Mouse (Mus musculus) cerebellum, adult 2 months (tissue): Measurements from ENCODE around the gene Helt. TPM values are rescaled to one million over a fixed set of nuclear protein-coding genes. Genes with fewer than 3 reads are reported as not detected.

ENCODE experiments used
- DNase-seq, 2 experiments: peaks; one replicate each; pipeline ENCODE4 v3.0.0; 2021
- H3K27ac ChIP-seq: fragments of 200-500 bp; 2 replicates; pipeline ENCODE4 v1.5.1; 2012; ENCODE audit warnings: low read length, control low read depth, inconsistent platforms; ENCODE audit not compliant: insufficient read depth
- H3K27me3 ChIP-seq: fragments of 200-500 bp; 2 replicates; pipeline ENCODE4 v1.6.1; 2012; ENCODE audit warnings: inconsistent platforms, mild to moderate bottlenecking, low read length, moderate library complexity; ENCODE audit not compliant: control insufficient read depth, insufficient read depth
- H3K4me1 ChIP-seq: fragments of 200-500 bp; 2 replicates; pipeline ENCODE4 v1.6.1; 2011; ENCODE audit warnings: low read length; ENCODE audit not compliant: control insufficient read depth, insufficient read depth
- H3K4me3 ChIP-seq: fragments of 200-500 bp; replicated peaks from 2 replicates; pipeline ENCODE3; 2011; ENCODE audit warnings: mild to moderate bottlenecking, low read depth, low read length, control low read depth; ENCODE audit not compliant: insufficient read depth
- CTCF ChIP-seq: fragments of 200-500 bp; IDR thresholded peaks from 2 replicates; pipeline ENCODE4 v1.5.1; 2011; ENCODE audit warnings: low read depth, mild to moderate bottlenecking, control low read depth, low read length, moderate library complexity, borderline replicate concordance; ENCODE audit not compliant: insufficient read depth
- POLR2A ChIP-seq: fragments of 200-500 bp; IDR thresholded peaks from 2 replicates; pipeline ENCODE4 v1.6.1; 2011; ENCODE audit warnings: low read length, control low read depth, borderline replicate concordance; ENCODE audit not compliant: insufficient read depth
- WGBS: fragments of 180-500 bp; shearing (Covaris S2); methylation state at CpG from one replicate; pipeline ENCODE4 v1.1.7; 2018; 5-methylcytosine and 5-hydroxymethylcytosine counted together
- polyA plus RNA-seq: library from polyadenylated mRNA; depleted of rRNA; stranded (reverse); fragments of >200 nt; gene quantifications from 2 replicates; pipeline ENCODE4 v1.2.3, GENCODE M21; 2012; rRNA removed

The Helt gene
- not detected in 2 replicates for polyA plus RNA-seq

DNA sequence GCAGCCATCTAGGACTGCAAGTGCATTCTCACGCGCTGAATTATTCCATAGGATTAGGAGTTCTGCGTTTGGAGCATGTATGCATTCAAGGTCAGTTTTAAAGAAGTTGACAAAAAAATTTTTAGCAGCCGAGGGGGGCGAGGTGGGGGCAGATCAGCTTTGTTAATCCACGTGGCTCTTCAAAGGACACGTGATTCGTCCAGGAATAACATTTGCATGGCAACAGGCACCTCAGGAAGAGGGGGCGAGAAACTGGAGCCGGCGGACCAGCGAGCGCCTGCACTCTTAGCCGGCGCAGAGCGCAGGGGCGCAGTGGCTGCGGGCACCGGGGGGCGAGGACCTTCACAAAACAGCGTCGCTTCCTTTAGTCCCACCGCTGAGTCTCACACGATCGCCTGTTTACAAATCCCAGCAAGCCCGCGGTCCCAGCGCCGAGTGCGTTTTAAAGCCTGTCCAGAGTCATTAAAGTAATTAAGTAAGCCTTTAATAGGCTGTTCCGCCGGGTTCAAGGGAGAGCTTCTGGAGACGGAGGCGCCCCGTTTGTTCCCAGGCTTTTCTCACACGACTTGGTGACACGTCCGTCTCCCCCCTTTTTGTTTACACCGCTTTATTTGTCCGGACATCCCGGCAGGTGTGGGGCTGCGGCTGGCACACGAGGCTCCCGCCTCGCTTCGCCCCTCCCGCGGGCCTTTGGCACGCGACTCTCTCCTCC is at the start of gene Helt:
Gene Helt (minus strand): TSS at position 491 of the 712 bp plus-strand sequence.
- Histone ChIP-seq H3K4me3 (no peak within 1 kb of the TSS), H3K27ac (no peak within 1 kb of the TSS), H3K27me3 (no peaks in the 10 kb centered on the region; the same call in 1 of the 2 replicates), H3K4me1 (no peaks in the 10 kb centered on the region)
- under 1% methylated on average over 50 of the region's 50 CpGs for WGBS
- no peak for DNase-seq
- no peak for TF ChIP-seq CTCF
- no peak for TF ChIP-seq POLR2A

DNA sequence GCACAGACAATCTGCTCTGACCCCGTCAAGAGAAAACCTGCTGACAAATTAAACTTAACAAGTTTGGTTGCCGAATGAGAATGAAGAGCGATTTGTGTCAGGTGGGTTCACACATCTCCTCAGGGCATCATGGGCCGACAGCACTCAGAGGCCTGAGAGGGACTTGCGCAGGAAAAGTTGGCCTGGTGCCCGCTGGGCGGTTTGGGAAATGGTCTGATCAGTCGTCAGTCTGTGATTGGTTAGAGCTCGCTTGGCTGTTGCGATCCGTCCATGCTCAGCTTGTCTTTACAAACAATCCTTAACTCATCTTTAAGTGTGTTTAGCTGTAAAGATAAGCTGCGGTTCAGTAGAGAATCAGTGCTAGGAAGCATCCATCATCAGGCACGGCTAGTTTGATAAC is 47.8 kb upstream of the Helt start:
- no peak overlapping the region for H3K27ac ChIP-seq
- H3K4me1 ChIP-seq, result no peaks in the 10 kb centered on the region
- DNase-seq, result no peak
- H3K4me3 ChIP-seq, result no peak overlapping the region
- TF ChIP-seq POLR2A, result no peak
- TF ChIP-seq CTCF, result no peak
- 74% methylated on average over 13 of the region's 13 CpGs for WGBS
- no peaks in the 10 kb centered on the region; the same call in 1 of the 2 replicates for H3K27me3 ChIP-seq

DNA sequence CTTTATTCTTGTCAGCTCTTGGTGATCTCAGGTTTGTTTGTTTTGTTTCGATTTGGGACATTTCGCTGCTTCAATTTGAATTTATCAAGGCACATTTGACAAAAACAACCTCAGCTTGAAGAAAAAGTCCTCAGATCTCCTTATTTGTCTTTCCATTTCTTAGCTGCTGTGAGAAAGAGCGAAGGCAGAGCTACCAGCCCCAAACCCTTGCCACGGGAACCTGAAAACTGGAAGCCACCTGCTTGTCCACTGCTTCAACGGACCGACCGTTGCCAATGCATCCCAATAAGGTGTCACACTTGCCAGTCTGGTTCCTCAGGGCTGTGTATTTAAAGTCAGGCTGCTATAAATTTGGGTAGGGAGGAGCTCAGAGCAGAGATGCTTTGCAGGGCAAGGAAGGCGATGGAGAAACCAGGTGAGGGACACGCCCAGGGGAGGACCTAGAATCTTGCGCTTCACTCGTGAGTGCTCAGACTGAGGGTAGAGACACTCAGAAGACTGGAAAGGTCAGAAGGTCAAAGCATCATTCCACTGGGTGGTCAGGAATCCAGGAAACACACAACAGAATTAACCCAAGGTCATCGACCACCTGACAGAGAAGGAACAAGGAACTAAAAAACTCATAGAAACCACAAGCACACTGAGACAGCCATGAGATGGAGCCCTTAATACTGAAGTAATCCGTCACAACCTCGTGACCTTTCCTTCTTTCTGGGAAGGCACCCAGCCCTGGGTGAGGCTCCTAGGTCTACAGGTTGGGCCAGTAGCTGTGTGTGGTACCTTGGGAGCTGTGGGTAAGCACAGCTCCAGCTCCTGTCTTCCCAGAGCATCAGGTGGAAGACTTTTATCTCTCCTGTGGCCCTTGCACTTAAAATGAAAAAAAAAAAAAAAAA is 46.2 kb upstream of the Helt start:
- no peak overlapping the region for H3K27ac ChIP-seq
- H3K4me3 ChIP-seq, result no peak overlapping the region
- no peak for DNase-seq
- no peaks in the 10 kb centered on the region; the same call in 1 of the 2 replicates for H3K27me3 ChIP-seq
- TF ChIP-seq POLR2A, result no peak
- TF ChIP-seq CTCF, result no peak
- WGBS, result 85% methylated on average over 14 of the region's 14 CpGs
- no peaks in the 10 kb centered on the region for H3K4me1 ChIP-seq

DNA sequence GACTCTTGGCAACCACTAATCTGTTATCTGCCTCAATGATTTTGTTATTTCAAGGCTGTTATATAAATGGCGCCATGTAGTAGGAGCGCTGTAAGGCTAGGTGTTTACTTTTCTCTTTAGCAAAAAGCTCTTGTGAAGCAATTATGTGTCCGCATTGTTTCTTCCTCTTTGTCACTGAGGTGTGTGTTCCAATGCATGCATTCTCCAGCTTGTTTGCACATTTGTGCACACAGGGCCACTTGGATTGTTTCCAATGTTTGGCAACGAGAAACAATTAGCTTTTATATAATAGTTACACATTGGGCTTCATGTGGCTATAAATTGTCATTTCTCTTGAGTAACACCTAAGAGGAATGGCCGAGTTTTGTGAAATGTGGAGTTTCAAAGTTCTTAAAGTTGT is 44.8 kb upstream of the Helt start:
- WGBS, result 52% methylated on average over 5 of the region's 5 CpGs
- no peaks in the 10 kb centered on the region for H3K4me1 ChIP-seq
- no peak overlapping the region for H3K4me3 ChIP-seq
- H3K27ac ChIP-seq, result no peak overlapping the region
- no peak for DNase-seq
- TF ChIP-seq POLR2A (no peak), CTCF (no peak)
- H3K27me3 ChIP-seq, result no peaks in the 10 kb centered on the region; the same call in 1 of the 2 replicates

DNA sequence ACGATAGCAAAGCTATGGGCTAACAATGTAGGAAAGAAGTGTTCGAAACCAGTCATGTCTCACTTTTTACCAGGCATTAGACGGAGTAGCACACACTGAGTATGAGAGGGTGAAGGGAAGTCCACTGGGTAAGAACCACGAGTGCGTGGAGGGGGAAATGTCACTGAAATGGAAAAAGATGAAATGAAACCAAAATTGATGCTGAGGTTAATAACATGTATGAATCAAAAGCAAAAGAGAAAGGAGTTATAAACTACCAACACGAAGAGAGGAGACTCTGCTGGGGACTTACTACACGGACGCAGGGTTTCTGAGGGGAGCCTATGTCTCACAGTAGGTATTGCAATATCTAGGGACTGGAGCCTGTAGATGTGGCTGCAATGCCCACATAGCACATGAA is 41.9 kb upstream of the Helt start:
- TF ChIP-seq POLR2A (no peak), CTCF (no peak)
- no peak overlapping the region for H3K27ac ChIP-seq
- no peak overlapping the region for H3K4me3 ChIP-seq
- H3K27me3 ChIP-seq, result no peaks in the 10 kb centered on the region
- DNase-seq, result no peak
- peaks cover 7% of the 10 kb centered on the region for H3K4me1 ChIP-seq
- 93% methylated on average over 8 of the region's 8 CpGs for WGBS

DNA sequence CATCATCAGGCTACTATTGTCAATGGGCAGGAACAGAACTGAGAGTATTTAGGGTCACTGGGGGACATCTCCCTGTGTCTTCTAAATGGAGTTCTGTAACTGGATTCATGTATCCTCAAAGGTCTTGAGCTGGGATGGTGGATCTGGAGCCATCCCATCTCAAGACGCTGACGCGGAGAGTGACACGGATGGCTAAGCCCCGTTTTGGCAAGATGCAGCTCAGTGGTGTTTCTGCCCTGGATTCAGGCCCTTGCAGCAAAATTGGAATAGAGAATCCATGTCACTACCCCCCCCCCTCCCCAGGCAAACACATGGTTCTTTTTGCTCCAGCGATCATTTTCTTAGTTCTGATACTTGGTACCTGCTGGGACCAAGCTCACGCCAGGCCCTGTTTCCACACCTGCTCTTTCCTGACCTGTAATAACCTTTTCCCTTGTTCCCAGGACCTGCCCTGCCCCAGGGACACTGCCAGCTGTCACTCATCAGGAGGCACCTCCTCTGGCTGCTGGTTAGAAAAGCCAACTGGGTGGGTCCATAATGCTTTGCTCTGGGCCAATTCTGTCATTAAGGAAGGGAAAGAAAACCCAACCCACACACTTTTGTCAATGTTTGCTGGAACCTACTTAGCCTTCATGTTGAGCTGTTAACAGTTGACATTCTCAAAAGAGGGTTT is 38.1 kb upstream of the Helt start:
- H3K27me3 ChIP-seq, result no peaks in the 10 kb centered on the region
- H3K4me3 ChIP-seq, result no peak overlapping the region
- DNase-seq, result no peak
- TF ChIP-seq CTCF, result no peak
- TF ChIP-seq POLR2A, result no peak
- WGBS, result 33% methylated on average over 7 of the region's 7 CpGs
- H3K4me1 ChIP-seq, result peaks cover 9% of the 10 kb centered on the region
- no peak overlapping the region for H3K27ac ChIP-seq

DNA sequence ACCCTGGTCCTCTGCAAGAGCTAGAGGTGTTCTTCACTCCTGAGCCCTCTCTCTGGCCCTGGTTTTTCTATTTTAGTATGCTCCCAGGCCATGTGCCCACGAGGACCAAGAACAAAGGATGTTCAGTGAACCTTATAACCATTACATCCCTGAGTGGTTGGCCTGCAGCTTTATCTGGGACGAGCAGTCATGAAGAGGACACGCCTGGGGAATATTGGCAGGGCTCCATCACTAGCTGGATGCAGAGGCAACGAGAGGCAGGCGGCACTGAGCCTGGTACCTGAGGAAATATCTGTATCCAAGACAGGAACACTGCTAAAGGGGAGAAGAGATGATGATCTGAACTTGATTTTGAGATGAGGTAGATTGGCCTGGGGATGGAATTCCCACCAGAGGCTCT is 37.3 kb upstream of the Helt start:
- 24% methylated on average over 5 of the region's 5 CpGs for WGBS
- Histone ChIP-seq H3K27me3 (no peaks in the 10 kb centered on the region), H3K4me1 (peaks cover 9% of the 10 kb centered on the region), H3K4me3 (no peak overlapping the region), H3K27ac (no peak overlapping the region)
- no peak for TF ChIP-seq CTCF
- no peak for TF ChIP-seq POLR2A
- DNase-seq, result peak in 1 of 2 experiments; percentile 17
